Mouse (Mus musculus) gastrocnemius, postnatal 10 days (tissue): ENCODE data around the gene Plxnc1. TPM values are rescaled to one million over a fixed set of nuclear protein-coding genes. Genes with fewer than 3 reads are reported as not detected.
A peak's percentile ranks its signal among the peaks of the same experiment; 100 is the strongest.

ENCODE experiments used
- DNase-seq: peaks from one replicate; pipeline ENCODE4 v3.0.0; 2021; ENCODE audit warnings: mixed read lengths
- long read RNA-seq, 2 experiments: library from polyadenylated mRNA; stranded (forward); transcript quantifications; one replicate each; pipeline ENCODE4 v2.0.0; 2021
- total RNA-seq, 2 experiments: library from RNA; stranded (reverse); gene quantifications; 2 replicates each; pipeline ENCODE4 v1.2.3; 2021

Gene Plxnc1
- total RNA-seq, result 1 to 10 TPM; 2.9 to 3.9 TPM
- long read RNA-seq, experiment 1, full-length matches to known transcripts, result 1 of 3 reads
- long read RNA-seq, experiment 1, partial matches to known transcripts, result 1 of 3 reads
- long read RNA-seq, experiment 1, other reads (novel, unspliced or antisense), result 1 of 3 reads
- long read RNA-seq, experiment 2, full-length matches to known transcripts, result 2 of 2 reads
- long read RNA-seq, experiment 2, partial matches to known transcripts, result 0 of 2 reads
- long read RNA-seq, experiment 2, other reads (novel, unspliced or antisense), result 0 of 2 reads

- DNase-seq, result peak; percentile 62
Measured at GRCm38 (mm10) chr10:94944691-94945205, at the start of gene Plxnc1. Plxnc1 (minus strand) TSS chr10:94944835.

GRCm38 (mm10) chr10:94992127-94992526, 47.5 kb upstream of the Plxnc1 start:
- DNase-seq, result peak; percentile 86

- peak; percentile 54 for DNase-seq
Measured at GRCm38 (mm10) chr10:94991564-94992097, 47.0 kb upstream of the Plxnc1 start.

- peak; percentile 82 for DNase-seq
Measured at GRCm38 (mm10) chr10:94990768-94991563, 46.3 kb upstream of the Plxnc1 start.

GRCm38 (mm10) chr10:94989321-94989720, 44.7 kb upstream of the Plxnc1 start:
- peak; percentile 25 for DNase-seq

GRCm38 (mm10) chr10:94985103-94985502, 40.5 kb upstream of the Plxnc1 start:
- no peak for DNase-seq

GRCm38 (mm10) chr10:94982528-94982927, 37.9 kb upstream of the Plxnc1 start:
- no peak for DNase-seq

GRCm38 (mm10) chr10:94981466-94982138, 37.0 kb upstream of the Plxnc1 start:
- DNase-seq, result no peak

- no peak for DNase-seq
Measured at GRCm38 (mm10) chr10:94978265-94978822, 33.7 kb upstream of the Plxnc1 start.

GRCm38 (mm10) chr10:94976329-94976728, 31.7 kb upstream of the Plxnc1 start:
- DNase-seq, result peak; percentile 27

- DNase-seq, result no peak
Measured at GRCm38 (mm10) chr10:94975099-94975496, 30.5 kb upstream of the Plxnc1 start.

- no peak for DNase-seq
Measured at GRCm38 (mm10) chr10:94974345-94975098, 29.9 kb upstream of the Plxnc1 start.

- DNase-seq, result no peak
Measured at GRCm38 (mm10) chr10:94971625-94972161, 27.1 kb upstream of the Plxnc1 start.

GRCm38 (mm10) chr10:94970221-94970620, 25.6 kb upstream of the Plxnc1 start:
- no peak for DNase-seq

- no peak for DNase-seq
Measured at GRCm38 (mm10) chr10:94967468-94967867, 22.8 kb upstream of the Plxnc1 start.

- DNase-seq, result no peak
Measured at GRCm38 (mm10) chr10:94966789-94967188, 22.2 kb upstream of the Plxnc1 start.

GRCm38 (mm10) chr10:94965093-94965492, 20.5 kb upstream of the Plxnc1 start:
- DNase-seq, result no peak

- no peak for DNase-seq
Measured at GRCm38 (mm10) chr10:94962005-94962404, 17.4 kb upstream of the Plxnc1 start.

- no peak for DNase-seq
Measured at GRCm38 (mm10) chr10:94961283-94961682, 16.6 kb upstream of the Plxnc1 start.

- peak; percentile 27 for DNase-seq
Measured at GRCm38 (mm10) chr10:94958311-94958710, 13.7 kb upstream of the Plxnc1 start.

GRCm38 (mm10) chr10:94957705-94958104, 13.1 kb upstream of the Plxnc1 start:
- DNase-seq, result no peak
